Mouse (Mus musculus) thymus, postnatal 14 days (tissue): ENCODE results near the gene Hist2h2aa2.
"Not testable (repeated sequence)": the region's sequence is repeated elsewhere in the genome, so short reads cannot be mapped to it uniquely, and the experiment has no call there.

ENCODE experiments used
- DNase-seq: peaks from one replicate; pipeline ENCODE4 v3.0.0; 2021

Gene Hist2h2aa2

DNA sequence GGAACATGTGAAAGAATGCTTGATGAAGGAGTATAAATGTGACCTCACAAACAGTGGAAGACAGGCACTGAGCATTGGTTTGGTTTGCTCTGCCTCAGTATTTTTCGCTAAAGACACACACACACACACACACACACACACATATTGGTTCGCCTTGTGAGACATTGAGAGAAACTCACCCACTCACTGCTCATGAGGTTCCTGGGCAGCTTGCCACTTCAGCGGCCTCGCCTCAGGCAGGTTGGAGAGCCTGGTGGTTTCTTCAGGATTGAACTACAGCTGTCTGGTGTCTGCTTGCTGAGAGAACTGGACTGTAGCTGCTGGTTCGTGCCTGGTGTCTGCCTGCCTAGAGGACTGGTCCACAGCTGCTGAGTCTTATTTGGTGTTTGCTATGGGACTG is 20.1 kb upstream of the Hist2h2aa2 start:
- DNase-seq: no peak

- DNase-seq: no peak
Measured at GRCm38 (mm10) chr3:96257190-96257589, 17.1 kb upstream of the Hist2h2aa2 start.

- DNase-seq: no peak
Measured at GRCm38 (mm10) chr3:96255926-96256593, 16.0 kb upstream of the Hist2h2aa2 start.

- DNase-seq: no peak
Measured at GRCm38 (mm10) chr3:96254683-96255355, 14.7 kb upstream of the Hist2h2aa2 start.

- DNase-seq: no peak
Measured at GRCm38 (mm10) chr3:96251787-96252186, 11.7 kb upstream of the Hist2h2aa2 start.

DNA sequence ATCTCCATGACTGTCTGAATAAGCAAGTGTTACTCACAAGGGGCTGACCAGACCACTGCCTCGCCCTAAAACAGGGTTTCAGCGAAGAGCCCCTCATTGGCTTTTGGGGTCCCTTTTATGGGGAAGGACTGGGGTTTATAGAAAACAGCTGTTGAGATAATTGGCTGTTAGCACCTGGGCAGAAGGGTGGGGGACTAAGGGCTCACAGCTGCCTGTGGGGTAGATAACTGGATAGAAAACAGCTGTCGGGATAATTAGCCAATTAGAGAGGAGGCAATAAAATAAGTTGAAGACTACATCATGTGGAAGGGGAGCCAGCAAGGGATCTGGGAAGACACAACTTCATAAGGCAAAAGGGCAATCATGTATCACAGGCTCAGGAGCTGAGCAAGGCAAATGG is 10.8 kb upstream of the Hist2h2aa2 start:
- DNase-seq: no peak

GRCm38 (mm10) chr3:96249034-96249345 is 8.9 kb upstream of the Hist2h2aa2 start:
- DNase-seq: peak; percentile 38

- DNase-seq: no peak
Measured at GRCm38 (mm10) chr3:96248141-96249033, 8.3 kb upstream of the Hist2h2aa2 start.

DNA sequence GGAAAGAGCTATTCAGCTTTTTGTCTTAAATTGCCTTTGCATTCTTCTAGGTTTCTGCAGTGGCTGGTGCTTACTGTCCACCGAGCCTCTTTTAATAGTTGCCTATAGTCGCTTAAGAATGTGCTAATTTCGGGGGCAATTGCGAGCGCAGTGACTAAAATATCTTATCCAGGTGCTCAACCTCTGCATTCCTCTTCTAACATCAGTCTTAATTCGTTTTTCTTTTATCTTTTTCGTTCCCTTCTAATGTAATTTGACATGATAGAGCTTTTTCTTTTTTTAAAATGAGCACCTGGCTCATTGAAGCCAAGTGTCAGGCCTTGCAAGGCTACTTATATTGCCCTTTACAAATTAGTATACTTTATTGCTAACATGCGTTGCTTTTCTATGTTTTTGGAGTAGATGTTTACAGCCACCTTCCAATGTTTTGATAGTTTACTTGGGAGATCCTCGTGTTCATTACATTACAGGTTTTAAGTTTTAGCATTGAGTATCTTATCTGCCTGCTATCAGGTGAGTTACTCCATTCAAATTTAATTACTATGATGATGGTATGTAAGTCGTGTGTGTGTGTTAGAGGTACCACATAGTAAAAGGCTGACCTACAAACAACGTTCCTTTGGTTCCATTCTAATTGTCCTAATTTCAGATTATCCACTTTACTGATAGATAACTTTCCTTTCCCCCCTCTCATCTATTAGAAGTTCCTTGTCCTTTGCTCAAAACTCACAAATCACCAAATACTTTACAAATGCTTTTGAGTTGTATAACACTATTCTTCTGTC is 7.5 kb upstream of the Hist2h2aa2 start:
- no peak for DNase-seq

DNA sequence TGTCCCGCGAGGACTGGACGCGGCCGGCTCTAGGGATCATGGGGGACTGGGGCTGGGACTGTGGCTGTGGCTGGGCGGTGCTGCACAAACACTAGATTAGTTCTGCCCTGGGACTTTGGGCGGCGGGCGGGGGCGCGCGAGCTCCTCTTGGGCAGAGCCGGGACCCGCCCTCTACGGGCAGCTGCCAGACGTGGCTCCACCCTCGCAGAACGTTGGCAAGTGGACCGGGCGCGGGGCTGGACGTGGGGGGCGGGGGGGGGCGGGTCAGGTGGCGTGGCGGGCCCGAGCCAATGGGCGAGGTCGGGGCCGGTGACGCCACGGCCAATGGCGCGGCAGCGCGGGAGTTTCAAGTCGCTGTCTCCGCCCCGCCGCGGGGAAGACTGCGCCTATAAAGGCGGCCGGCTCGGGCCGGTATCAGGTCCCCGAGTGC is 6.4 kb upstream of the Hist2h2aa2 start, which contains the start of gene Hist2h3c1:
Gene Hist2h3c1, plus strand, starts transcription at position 259 of the 430 bp plus-strand sequence.
- DNase-seq: not testable (repeated sequence)

- DNase-seq: not testable (repeated sequence)
Measured at GRCm38 (mm10) chr3:96246018-96246417, 5.9 kb upstream of the Hist2h2aa2 start.

DNA sequence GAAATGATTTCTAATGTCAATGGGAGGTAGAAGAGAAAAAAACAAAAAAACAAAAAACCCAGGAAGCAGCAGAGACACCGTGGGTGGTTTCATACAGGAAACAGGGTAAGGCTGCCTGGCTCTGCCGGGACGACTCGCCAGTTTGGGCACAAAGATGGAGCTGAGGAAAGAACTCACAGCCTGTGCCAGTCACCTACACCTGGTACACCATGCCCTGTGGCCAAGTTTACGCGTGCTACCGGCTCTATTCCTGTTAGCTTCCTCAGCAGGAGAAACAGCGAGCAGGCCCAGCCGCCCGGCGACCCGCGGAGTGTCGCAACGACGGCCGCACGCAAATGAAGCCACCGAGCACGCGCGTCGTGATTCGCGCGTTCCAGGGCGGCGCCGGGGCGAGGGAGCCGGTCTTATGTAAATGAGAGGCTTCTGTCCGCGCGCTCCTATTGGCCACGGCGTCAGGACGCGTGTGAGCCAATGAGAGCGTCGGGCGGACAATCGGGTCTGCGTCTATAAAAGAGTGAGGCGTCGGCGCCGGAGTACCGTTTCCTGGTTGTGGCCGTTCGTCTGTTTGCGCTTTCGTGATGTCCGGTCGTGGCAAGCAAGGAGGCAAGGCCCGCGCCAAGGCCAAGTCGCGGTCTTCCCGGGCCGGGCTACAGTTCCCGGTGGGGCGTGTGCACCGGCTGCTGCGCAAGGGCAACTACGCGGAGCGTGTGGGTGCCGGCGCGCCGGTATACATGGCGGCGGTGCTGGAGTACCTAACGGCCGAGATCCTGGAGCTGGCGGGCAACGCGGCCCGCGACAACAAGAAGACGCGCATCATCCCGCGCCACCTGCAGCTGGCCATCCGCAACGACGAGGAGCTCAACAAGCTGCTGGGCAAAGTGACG is 5.2 kb upstream of the Hist2h2aa2 start, which contains the start of gene Hist2h2aa1:
Gene Hist2h2aa1, plus strand, starts transcription at position 495 of the 884 bp plus-strand sequence.
- DNase-seq: peak; percentile 86

DNA sequence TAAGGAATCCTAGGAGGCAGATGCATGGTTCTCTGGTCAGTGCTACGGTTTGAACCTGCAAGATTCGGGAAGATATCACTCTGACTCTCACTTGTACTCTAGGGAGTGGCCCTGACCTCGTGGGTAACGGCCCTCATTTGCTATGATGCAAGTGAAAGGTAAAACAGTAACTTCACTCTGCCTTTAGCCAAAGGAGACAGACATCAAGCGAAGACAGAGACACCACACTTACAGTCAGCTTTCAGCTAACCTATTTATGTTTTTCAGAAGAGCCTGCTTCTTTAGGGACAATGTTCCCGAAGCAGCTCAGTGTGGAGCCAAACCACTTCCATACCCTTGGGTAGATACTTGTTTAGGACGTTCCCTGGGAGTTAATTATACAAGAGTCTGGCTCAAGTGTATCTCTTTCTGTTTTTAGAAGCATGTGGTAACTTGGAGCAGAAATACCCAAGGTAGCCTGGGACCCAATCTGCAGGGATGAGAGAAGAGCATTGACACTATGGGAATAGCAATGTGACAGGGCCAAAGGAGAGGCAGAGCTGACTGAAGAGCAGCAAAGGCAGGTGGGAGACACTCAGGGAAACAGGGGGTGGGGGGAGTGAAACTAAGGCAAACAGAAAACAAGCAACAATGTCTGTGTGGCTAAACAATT is 4.0 kb upstream of the Hist2h2aa2 start:
- DNase-seq: peak; percentile 47

- no peak for DNase-seq
Measured at GRCm38 (mm10) chr3:96240799-96241197, 722 bp upstream of the Hist2h2aa2 start.

GRCm38 (mm10) chr3:96238954-96239793 is 902 bp downstream of the Hist2h2aa2 start, which contains the start of gene Hist2h3c2:
Gene Hist2h3c2, minus strand, starts transcription at chr3:96239127.
- DNase-seq: peak; percentile 53

GRCm38 (mm10) chr3:96237904-96238511 is 2.1 kb downstream of the Hist2h2aa2 start:
- DNase-seq: no peak

DNA sequence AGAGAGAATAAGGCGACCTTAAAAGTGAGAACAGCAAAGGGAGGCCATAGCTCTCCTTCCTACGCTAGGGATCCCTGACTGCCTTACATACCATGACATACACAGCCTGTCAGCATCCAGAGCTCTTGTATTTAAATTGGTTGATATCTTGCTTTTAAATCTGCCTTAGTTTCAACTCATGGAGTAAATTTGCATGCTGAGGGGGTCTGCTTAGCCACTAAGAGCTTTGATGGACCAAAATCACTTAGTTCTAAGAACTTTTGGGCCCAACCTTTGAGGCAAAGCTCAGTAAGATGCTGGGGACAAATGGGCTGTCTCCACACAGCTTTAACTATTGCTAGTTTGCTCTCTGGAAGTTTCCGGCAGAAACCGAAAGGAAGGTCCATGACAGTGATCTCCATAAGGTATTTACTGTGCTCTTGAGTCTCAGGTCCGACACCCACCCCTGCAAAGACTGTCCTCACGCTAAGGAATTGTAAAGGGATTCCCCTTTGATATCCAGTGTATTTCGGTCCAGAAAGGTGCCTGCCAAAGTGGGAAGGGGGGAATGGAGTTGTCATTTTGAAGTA is 2.7 kb downstream of the Hist2h2aa2 start:
- DNase-seq: no peak

GRCm38 (mm10) chr3:96236834-96237334 is 3.2 kb downstream of the Hist2h2aa2 start:
- DNase-seq: no peak

GRCm38 (mm10) chr3:96235836-96236235 is 4.2 kb downstream of the Hist2h2aa2 start:
- no peak for DNase-seq
